Mouse (Mus musculus) stomach, embryonic 15.5 days (tissue): Measurements from ENCODE around the gene Tjp1. TPM values are rescaled to one million over a fixed set of nuclear protein-coding genes. Genes with fewer than 3 reads are reported as not detected.

ENCODE experiments used
- ATAC-seq: fragments of 200-750 bp; cut with Nextera tagmentation; 2 replicates; pipeline ENCODE4 v1.8.0; 2017; ENCODE audit warnings: low read depth, moderate number of reproducible peaks, moderate TSS enrichment; ENCODE audit not compliant: insufficient read depth, low FRiP score
- H3K27ac ChIP-seq: fragments of 300-500 bp; sonication (generic); 2 replicates; pipeline ENCODE4 v1.5.1; 2015; ENCODE audit warnings: mild to moderate bottlenecking, inconsistent platforms
- H3K27me3 ChIP-seq: fragments of 300-500 bp; sonication (generic); replicated peaks from 2 replicates; pipeline ENCODE4 v1.6.1; 2015; ENCODE audit warnings: inconsistent platforms
- H3K36me3 ChIP-seq: fragments of 300-500 bp; sonication (generic); 2 replicates; pipeline ENCODE4 v1.6.1; 2015; ENCODE audit warnings: inconsistent platforms
- H3K4me1 ChIP-seq: fragments of 300-500 bp; sonication (generic); 2 replicates; pipeline ENCODE4 v1.6.1; 2015; ENCODE audit warnings: inconsistent platforms
- H3K4me2 ChIP-seq: fragments of 300-500 bp; sonication (generic); 2 replicates; pipeline ENCODE4 v1.6.1; 2015; ENCODE audit warnings: mild to moderate bottlenecking, inconsistent platforms
- H3K4me3 ChIP-seq: fragments of 300-500 bp; sonication (generic); replicated peaks from 2 replicates; pipeline ENCODE4 v1.5.1; 2015; ENCODE audit warnings: inconsistent platforms
- H3K9ac ChIP-seq: fragments of 300-500 bp; sonication (generic); 2 replicates; pipeline ENCODE4 v1.6.1; 2015; ENCODE audit warnings: inconsistent platforms
- H3K9me3 ChIP-seq: fragments of 300-500 bp; sonication (generic); 2 replicates; pipeline ENCODE4 v1.6.1; 2016; ENCODE audit warnings: inconsistent platforms
- WGBS: fragments of 180-500 bp; shearing (Covaris S2); methylation state at CpG from one replicate; pipeline ENCODE4 v1.1.7; 2015; 5-methylcytosine and 5-hydroxymethylcytosine counted together
- polyA plus RNA-seq: library from polyadenylated mRNA; unstranded; fragments of >200 nt; fragmentation: Nextera tagmentation; extraction: Ambion mirVana; gene quantifications from 2 replicates; pipeline ENCODE4 v1.2.1, GENCODE M21; 2015

Gene Tjp1
- polyA plus RNA-seq, 1 experiment from 2014 or later = 23.1 TPM

DNA sequence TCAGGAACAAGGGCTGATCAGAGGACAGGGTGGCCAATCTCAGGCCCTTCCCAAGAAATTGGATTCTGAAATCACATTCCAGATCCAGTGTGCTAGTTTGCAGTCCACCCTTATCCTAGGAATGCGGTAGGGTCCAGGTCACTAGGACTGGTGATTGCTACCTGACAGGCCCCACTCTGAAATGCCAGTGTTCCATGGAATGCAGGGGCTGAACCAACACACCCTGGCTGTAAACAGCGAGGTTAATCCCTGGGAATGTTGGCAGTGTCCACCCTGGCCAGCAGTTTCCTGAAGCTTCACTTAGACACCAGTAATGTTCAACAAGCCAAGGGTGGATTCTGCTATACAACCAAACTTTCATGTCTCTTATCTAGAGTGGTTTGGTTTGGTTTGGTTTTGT, 45.4 kb downstream of the Tjp1 start:
- H3K27ac ChIP-seq = no peak overlapping the region
- WGBS = 64% methylated on average over 2 of the region's 2 CpGs
- no peak overlapping the region for H3K4me2 ChIP-seq
- no peak overlapping the region for H3K4me3 ChIP-seq
- no peak overlapping the region for H3K9ac ChIP-seq
- H3K4me1 ChIP-seq = peaks cover 5% of the 10 kb centered on the region; the same call in 1 of the 2 replicates
- no peaks in the 10 kb centered on the region for H3K9me3 ChIP-seq
- no peaks in the 10 kb centered on the region for H3K36me3 ChIP-seq
- no peak for ATAC-seq
- no peaks in the 10 kb centered on the region for H3K27me3 ChIP-seq

DNA sequence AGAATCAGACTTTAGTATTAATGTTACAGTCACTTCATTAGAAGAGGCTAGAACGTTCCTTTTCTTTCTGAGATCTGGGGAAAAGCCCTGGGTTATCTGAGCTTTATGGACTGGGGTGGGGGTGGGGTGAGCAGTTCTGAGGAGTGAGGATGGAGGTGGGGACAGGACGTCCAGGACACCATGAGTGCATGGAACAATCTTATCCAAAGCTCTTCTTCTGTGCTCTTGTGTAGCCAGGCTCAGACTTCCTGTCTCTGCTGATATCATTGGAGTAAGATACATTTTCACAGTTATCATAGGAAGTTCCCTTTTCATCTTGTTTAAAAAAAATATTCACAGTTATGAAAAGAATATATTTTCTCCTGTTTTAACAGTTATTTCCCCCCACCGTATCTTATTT, 55.5 kb downstream of the Tjp1 start:
- no peak overlapping the region for H3K4me2 ChIP-seq
- peaks cover 11% of the 10 kb centered on the region for H3K4me1 ChIP-seq
- H3K4me3 ChIP-seq = no peak overlapping the region
- no peaks in the 10 kb centered on the region for H3K36me3 ChIP-seq
- H3K27me3 ChIP-seq = no peaks in the 10 kb centered on the region
- WGBS = 70% methylated on average over 3 of the region's 3 CpGs
- no peak for ATAC-seq
- no peaks in the 10 kb centered on the region for H3K9me3 ChIP-seq
- no peak overlapping the region for H3K9ac ChIP-seq
- H3K27ac ChIP-seq = no peak overlapping the region

DNA sequence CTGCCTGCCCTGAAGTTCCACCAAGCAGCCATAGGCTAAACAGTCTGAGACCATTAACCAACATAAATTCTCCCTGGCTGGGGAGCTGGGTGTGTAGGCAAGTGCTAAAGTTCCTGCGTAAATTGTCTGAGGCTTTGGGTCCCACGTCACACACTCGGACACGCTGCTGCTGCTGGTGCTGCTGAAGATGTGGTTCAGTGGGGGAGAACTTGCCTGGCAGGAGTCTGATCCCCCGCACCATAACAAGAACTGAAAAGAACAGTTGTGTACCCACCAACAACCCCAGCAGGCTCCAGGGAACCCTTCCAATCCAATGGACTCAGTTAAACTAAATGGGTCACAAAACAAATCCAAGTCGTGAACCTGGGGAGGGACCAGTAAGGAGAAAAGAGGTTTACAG, 56.2 kb downstream of the Tjp1 start:
- Histone ChIP-seq H3K27me3 (no peaks in the 10 kb centered on the region), H3K9ac (no peak overlapping the region), H3K4me1 (peaks cover 14% of the 10 kb centered on the region), H3K9me3 (no peaks in the 10 kb centered on the region), H3K27ac (no peak overlapping the region), H3K4me2 (no peak overlapping the region), H3K36me3 (no peaks in the 10 kb centered on the region), H3K4me3 (no peak overlapping the region)
- WGBS = 78% methylated on average over 6 of the region's 6 CpGs
- ATAC-seq = no peak

DNA sequence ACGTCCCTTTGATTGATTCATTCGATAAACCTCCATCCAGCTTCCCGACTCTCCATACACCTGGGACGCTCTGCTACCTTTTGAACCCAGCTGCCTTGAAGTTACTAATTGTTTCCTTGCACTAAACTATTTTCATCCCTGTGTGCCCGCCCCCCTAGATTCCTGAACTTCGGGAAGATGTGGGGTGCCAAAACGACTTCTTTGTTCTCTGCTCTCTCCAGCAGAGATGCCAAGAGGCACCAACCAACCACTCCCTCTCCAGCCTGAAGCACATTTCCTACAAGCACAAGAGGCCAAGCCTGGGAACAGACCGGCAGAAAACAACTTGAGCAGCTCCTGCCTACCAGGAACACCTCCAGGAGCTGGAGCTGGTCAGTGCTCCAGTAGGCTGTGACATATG, 57.4 kb downstream of the Tjp1 start:
- Histone ChIP-seq H3K4me2 (0 out of 2 replicates have a peak overlapping the region, but pooled peaks have one; percentile 8), H3K36me3 (no peaks in the 10 kb centered on the region), H3K27me3 (no peaks in the 10 kb centered on the region), H3K27ac (peak overlapping the region; percentile 77), H3K4me3 (no peak overlapping the region), H3K9me3 (no peaks in the 10 kb centered on the region), H3K4me1 (peaks cover 14% of the 10 kb centered on the region), H3K9ac (no peak overlapping the region)
- WGBS = 23% methylated on average over 8 of the region's 8 CpGs
- ATAC-seq = no peak

DNA sequence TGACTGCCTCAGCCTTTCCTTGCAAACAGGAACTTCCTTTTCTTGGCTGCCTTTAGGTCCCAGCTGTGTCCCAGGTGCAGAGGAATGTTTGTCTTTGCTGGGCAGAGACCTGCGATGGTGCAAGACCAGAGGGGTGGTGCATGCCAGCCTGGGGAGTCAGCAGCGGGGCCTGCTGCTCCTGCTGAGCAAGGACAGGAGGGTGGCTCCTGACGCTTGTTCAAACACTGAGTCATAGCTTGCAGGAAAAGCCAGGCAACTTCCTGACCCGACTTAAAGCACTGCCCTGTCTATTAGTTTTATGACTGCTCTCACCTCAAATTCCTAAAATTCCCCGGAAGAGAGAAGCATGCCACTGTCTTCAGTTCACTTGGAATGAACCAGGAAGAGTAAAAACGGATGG, 57.9 kb downstream of the Tjp1 start:
- no peak overlapping the region for H3K9ac ChIP-seq

DNA sequence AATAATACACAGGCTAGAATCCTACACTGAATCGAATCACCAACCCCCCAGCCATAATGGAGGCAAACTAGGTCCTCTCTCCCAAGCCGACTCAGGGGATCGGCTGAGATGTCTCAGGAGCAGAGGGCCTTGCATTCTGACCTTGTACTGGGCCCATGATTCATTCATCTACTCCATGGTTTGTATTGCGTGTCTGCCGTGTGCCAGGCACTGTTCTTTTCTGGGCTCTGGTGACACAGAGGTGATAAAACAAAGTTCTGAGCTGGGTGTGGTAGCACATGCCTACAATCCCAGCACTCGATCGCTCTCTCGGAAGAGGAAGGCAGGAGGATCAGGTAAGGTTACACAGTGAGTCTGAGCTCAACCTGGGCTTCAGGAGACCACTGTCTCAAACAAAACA, 59.4 kb downstream of the Tjp1 start:
- no peaks in the 10 kb centered on the region for H3K36me3 ChIP-seq
- peak; percentile 55 for ATAC-seq
- no peak overlapping the region for H3K4me3 ChIP-seq
- H3K9me3 ChIP-seq = no peaks in the 10 kb centered on the region
- WGBS = 63% methylated on average over 8 of the region's 8 CpGs
- H3K4me1 ChIP-seq = peaks cover 14% of the 10 kb centered on the region
- no peak overlapping the region for H3K4me2 ChIP-seq
- H3K9ac ChIP-seq = no peak overlapping the region
- peak overlapping the region; percentile 77 for H3K27ac ChIP-seq
- no peaks in the 10 kb centered on the region for H3K27me3 ChIP-seq

More for the DNA sequence above, 57.9 kb downstream of the Tjp1 start:
- Histone ChIP-seq H3K4me1 (peaks cover 14% of the 10 kb centered on the region), H3K27ac (peak overlapping the region; percentile 77), H3K4me2 (0 out of 2 replicates have a peak overlapping the region, but pooled peaks have one; percentile 8), H3K36me3 (no peaks in the 10 kb centered on the region), H3K4me3 (no peak overlapping the region), H3K27me3 (no peaks in the 10 kb centered on the region), H3K9me3 (no peaks in the 10 kb centered on the region)
- ATAC-seq = peak; percentile 87
- WGBS = 6% methylated on average over 6 of the region's 6 CpGs

DNA sequence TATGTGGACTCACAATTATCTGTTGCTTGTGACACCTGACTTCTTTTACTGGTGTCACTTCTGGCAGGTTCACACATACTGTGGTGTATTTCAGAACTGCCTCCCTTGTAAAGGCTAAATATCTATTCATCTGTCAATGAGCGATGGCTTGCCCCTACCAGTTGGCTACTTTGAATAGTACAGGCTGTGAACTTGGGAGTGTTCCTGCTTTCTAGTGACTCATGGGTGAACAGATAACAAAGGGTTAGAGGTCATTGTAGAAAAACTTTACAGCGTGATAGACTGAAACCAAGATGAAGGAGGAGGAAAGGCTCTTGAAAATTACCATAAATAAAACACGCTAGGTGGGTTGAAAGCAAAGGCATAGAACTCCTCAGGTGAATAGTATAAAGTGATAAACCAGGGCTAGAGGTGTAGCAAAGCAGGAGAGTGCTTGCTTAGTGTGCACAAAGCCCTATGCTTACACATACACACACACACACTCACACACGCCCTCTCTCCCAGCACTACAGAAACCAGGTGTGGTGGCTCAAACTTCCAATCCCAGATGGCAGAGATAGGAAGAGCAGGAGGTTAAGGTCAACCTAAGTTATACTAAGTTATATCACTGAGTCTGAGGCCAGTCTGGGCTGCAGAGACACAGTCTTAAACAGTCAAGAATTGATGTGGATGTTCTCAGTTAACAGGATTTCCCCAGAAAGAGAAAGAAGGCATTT, 60.1 kb downstream of the Tjp1 start:
- Histone ChIP-seq H3K4me1 (peaks cover 14% of the 10 kb centered on the region), H3K4me3 (no peak overlapping the region), H3K9me3 (no peaks in the 10 kb centered on the region), H3K36me3 (no peaks in the 10 kb centered on the region), H3K27me3 (no peaks in the 10 kb centered on the region), H3K9ac (no peak overlapping the region), H3K4me2 (no peak overlapping the region), H3K27ac (peak overlapping the region; percentile 77)
- ATAC-seq = 0 out of 2 replicates have a peak, but pooled peaks have one; percentile 19
- WGBS = 59% methylated on average over 4 of the region's 4 CpGs

DNA sequence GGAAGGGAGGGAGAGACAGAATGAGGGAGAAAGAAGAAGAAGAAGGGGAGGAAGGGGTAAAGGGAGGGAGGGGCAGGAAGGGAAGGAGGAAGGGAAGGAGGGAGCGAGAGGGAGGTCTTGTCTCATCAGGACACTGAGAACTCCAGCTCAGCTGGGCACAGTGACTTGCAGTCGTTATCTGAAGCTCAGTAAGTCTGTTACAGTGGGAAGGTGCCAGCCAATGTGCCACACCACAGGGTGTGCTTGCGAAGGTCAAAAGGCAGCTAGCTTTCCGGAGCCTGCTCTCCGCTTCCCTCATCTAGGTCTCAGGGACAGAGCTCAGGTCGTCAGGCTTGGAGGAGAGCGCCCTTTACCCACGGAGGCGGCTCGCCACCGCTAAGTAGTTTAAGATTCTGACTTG, 61.4 kb downstream of the Tjp1 start:
- Histone ChIP-seq H3K4me2 (no peak overlapping the region), H3K4me1 (peaks cover 14% of the 10 kb centered on the region), H3K27me3 (no peaks in the 10 kb centered on the region), H3K36me3 (no peaks in the 10 kb centered on the region), H3K9ac (no peak overlapping the region), H3K9me3 (no peaks in the 10 kb centered on the region), H3K27ac (peak overlapping the region; percentile 16; the same call in 1 of the 2 replicates), H3K4me3 (no peak overlapping the region)
- no peak for ATAC-seq
- 54% methylated on average over 11 of the region's 11 CpGs for WGBS

DNA sequence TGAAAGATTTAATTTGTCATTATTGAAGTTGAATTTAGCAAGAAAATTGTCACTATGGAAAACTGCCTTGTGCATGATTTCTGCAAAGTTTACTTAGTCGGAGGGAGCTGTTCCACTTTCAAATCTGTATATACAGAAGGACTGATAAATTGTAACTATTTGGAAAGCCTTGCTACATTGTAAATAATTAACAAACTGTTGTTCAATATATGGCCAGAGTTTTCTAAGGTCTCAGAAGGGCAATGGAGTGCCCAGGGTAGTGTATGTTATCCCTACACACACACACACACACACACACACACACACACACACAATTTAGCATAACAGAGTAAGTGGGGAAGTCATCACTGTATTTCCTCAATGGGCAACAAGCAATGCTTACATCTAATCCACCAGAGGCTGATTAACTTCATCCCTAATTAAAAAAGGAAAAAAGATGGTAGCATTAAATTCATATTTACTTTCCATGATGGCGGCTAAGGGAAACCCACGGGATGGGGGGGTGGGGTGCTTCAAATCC, 63.0 kb downstream of the Tjp1 start:
- Histone ChIP-seq H3K27me3 (no peaks in the 10 kb centered on the region), H3K9ac (no peak overlapping the region), H3K4me3 (no peak overlapping the region), H3K27ac (no peak overlapping the region; the same call in 1 of the 2 replicates), H3K36me3 (no peaks in the 10 kb centered on the region), H3K9me3 (no peaks in the 10 kb centered on the region), H3K4me2 (no peak overlapping the region), H3K4me1 (peaks cover 11% of the 10 kb centered on the region)
- no peak for ATAC-seq
- 67% methylated on average over 3 of the region's 3 CpGs for WGBS

DNA sequence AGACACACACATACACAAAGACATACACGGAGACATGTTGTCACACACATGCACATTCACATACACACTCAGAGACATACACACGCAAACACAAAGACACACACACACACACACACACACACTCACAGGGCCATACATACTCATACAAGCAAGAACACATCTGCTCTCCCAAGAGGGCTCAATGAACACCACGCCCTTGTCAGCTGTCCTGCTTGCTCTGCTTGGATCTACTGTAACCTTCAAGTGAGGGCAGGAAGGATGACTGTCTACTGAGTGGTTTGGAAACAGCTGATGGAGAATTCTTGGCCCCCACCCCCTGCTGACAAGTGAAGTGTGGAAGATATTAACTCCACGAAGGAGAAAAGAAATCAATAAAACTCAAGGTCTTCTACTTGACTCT, 64.1 kb downstream of the Tjp1 start:
- Histone ChIP-seq H3K27ac (no peak overlapping the region), H3K36me3 (no peaks in the 10 kb centered on the region), H3K27me3 (no peaks in the 10 kb centered on the region), H3K4me2 (no peak overlapping the region), H3K9ac (no peak overlapping the region), H3K4me1 (peaks cover 3% of the 10 kb centered on the region), H3K4me3 (no peak overlapping the region), H3K9me3 (no peaks in the 10 kb centered on the region)
- no peak for ATAC-seq
- WGBS = 67% methylated on average over 4 of the region's 4 CpGs

DNA sequence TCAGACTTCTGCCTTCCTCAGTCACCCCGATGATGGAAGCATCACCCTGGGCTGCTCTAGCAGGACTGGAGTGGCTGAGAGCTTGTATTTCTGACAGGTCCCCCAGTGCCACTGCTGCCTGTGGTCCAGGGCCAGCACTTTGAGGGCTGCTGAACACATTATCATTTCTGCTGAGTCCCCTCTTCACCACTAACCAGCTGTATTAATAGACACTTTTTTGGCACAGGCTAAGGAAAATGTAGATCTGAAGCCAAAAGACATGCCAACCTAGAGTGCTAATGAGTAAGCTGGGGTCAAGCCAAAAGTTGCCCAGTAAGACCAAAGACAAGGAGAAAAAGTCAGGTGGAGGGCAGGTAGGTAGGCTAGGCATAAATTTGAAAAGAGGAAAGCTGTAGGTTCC, 66.2 kb downstream of the Tjp1 start:
- WGBS = 83% methylated on average over 1 of the region's 1 CpGs
- no peak overlapping the region for H3K9ac ChIP-seq

DNA sequence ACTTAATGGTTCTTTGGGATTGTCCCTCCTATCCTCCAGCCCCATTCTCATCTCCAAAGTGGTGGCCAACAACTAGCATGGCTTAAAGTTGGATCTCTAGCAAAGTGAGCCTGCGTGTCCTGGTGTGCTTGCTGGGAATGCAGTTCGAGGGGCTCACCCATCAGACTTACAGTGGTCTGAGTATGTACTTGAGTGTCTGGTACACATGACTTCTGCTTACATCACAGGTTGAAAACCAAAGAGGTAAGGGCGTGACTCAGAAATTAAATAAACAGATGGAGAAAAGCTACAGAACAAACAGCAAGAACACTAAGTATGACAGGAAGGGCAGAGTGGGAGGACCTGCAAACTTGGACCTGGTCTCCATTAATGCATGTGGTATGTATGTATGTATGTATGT, 67.4 kb downstream of the Tjp1 start:
- no peaks in the 10 kb centered on the region for H3K4me1 ChIP-seq
- ATAC-seq = no peak
- H3K4me3 ChIP-seq = no peak overlapping the region
- WGBS = 82% methylated on average over 3 of the region's 3 CpGs
- H3K36me3 ChIP-seq = no peaks in the 10 kb centered on the region
- no peak overlapping the region for H3K9ac ChIP-seq
- no peak overlapping the region for H3K27ac ChIP-seq
- no peaks in the 10 kb centered on the region for H3K9me3 ChIP-seq
- no peaks in the 10 kb centered on the region for H3K27me3 ChIP-seq
- H3K4me2 ChIP-seq = no peak overlapping the region

More for the DNA sequence above, 66.2 kb downstream of the Tjp1 start:
- no peak overlapping the region for H3K4me3 ChIP-seq
- H3K4me2 ChIP-seq = no peak overlapping the region
- no peak overlapping the region for H3K27ac ChIP-seq
- H3K9me3 ChIP-seq = no peaks in the 10 kb centered on the region
- H3K4me1 ChIP-seq = no peaks in the 10 kb centered on the region
- no peak for ATAC-seq
- no peaks in the 10 kb centered on the region for H3K36me3 ChIP-seq
- no peaks in the 10 kb centered on the region for H3K27me3 ChIP-seq
